Mouse (Mus musculus): Measurements from ENCODE around the gene Slc23a2. TPM values are rescaled to one million over a fixed set of nuclear protein-coding genes. Genes with fewer than 3 reads are reported as not detected.

Gene Slc23a2
- polyA plus RNA-seq, 1 experiment: 3.6 TPM

DNA sequence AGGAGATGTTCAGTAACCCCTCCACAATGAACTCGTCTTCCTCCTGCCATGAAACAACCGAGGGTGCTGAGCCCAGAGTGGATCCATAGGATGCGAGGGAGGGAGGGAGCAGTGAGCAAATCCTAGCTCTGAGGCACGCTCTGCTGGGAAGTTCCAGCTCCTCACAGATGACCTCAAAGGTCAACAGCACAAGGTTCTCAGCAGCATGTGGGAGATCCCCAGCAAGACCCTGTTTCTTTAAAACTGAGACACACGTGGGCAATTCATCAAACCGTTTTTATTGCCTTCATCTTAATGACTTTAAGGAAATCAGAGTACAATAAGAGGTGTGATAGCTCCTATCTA lies 137.5 kb downstream of the Slc23a2 start:
- H3K27me3 ChIP-seq (ENCODE audit: control insufficient read depth, insufficient read depth, low read length): no peaks in the 10 kb centered on the region
- TF ChIP-seq CTCF (IDR thresholded peaks at IDR 0.05; ENCODE audit: control insufficient read depth, insufficient read depth, insufficient replicate concordance, low read depth, low read length): no peak
- no peak for TF ChIP-seq POLR2A (IDR thresholded peaks at IDR 0.05; ENCODE audit: control insufficient read depth, low read depth, low read length)
- no peaks in the 10 kb centered on the region for H3K36me3 ChIP-seq (ENCODE audit: control insufficient read depth, insufficient read depth, low read length)
- no peak overlapping the region for H3K4me3 ChIP-seq (ENCODE audit: control insufficient read depth, low read depth, low read length)
- H3K27ac ChIP-seq (ENCODE audit: control insufficient read depth, insufficient read depth, low read depth, low read length): no peak overlapping the region; the same call in 1 of the 2 replicates
- H3K4me1 ChIP-seq (ENCODE audit: control insufficient read depth, insufficient read depth, low read length): peaks cover 11% of the 10 kb centered on the region

- Histone ChIP-seq H3K36me3 (ENCODE audit: control insufficient read depth, insufficient read depth, low read length) (no peaks in the 10 kb centered on the region), H3K27me3 (ENCODE audit: control insufficient read depth, insufficient read depth, low read length) (no peaks in the 10 kb centered on the region), H3K4me1 (ENCODE audit: control insufficient read depth, insufficient read depth, low read length) (peaks cover 11% of the 10 kb centered on the region), H3K4me3 (ENCODE audit: control insufficient read depth, low read depth, low read length) (no peak overlapping the region), H3K27ac (ENCODE audit: control insufficient read depth, insufficient read depth, low read depth, low read length) (peak overlapping the region; percentile 57)
- TF ChIP-seq POLR2A (IDR thresholded peaks at IDR 0.05; ENCODE audit: control insufficient read depth, low read depth, low read length) (no peak), CTCF (IDR thresholded peaks at IDR 0.05; ENCODE audit: control insufficient read depth, insufficient read depth, insufficient replicate concordance, low read depth, low read length) (no peak)
Measured at GRCm38 (mm10) chr2:132006561-132007474, 138.1 kb downstream of the Slc23a2 start.

DNA sequence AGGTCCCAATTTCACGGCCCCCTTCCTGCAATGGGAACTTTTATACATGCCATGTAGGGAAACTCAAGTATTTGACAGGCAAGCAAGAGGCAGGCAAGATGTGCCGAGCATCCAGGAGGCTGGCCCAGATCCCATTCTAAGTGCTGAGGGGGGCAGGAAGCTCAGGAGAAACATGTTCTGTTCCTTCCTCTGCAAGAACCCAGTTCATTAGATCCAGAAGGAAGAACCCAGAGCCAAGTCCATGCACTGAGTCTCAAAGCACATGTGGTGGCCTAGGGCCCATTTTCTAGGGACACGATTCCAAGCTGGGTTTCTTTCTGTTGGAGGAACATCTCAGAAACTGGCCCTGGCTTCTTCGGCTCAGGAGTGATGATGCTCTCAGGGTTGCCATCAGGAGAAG lies 139.5 kb downstream of the Slc23a2 start:
- Histone ChIP-seq H3K4me1 (ENCODE audit: control insufficient read depth, insufficient read depth, low read length) (peaks cover 11% of the 10 kb centered on the region), H3K27me3 (ENCODE audit: control insufficient read depth, insufficient read depth, low read length) (no peaks in the 10 kb centered on the region), H3K4me3 (ENCODE audit: control insufficient read depth, low read depth, low read length) (no peak overlapping the region), H3K36me3 (ENCODE audit: control insufficient read depth, insufficient read depth, low read length) (no peaks in the 10 kb centered on the region), H3K27ac (ENCODE audit: control insufficient read depth, insufficient read depth, low read depth, low read length) (no peak overlapping the region; the same call in 1 of the 2 replicates)
- TF ChIP-seq POLR2A (IDR thresholded peaks at IDR 0.05; ENCODE audit: control insufficient read depth, low read depth, low read length) (no peak), CTCF (IDR thresholded peaks at IDR 0.05; ENCODE audit: control insufficient read depth, insufficient read depth, insufficient replicate concordance, low read depth, low read length) (no peak)

- TF ChIP-seq CTCF (IDR thresholded peaks at IDR 0.05; ENCODE audit: control insufficient read depth, insufficient read depth, insufficient replicate concordance, low read depth, low read length) (no peak), POLR2A (IDR thresholded peaks at IDR 0.05; ENCODE audit: control insufficient read depth, low read depth, low read length) (no peak)
- Histone ChIP-seq H3K36me3 (ENCODE audit: control insufficient read depth, insufficient read depth, low read length) (no peaks in the 10 kb centered on the region), H3K27ac (ENCODE audit: control insufficient read depth, insufficient read depth, low read depth, low read length) (no peak overlapping the region), H3K27me3 (ENCODE audit: control insufficient read depth, insufficient read depth, low read length) (no peaks in the 10 kb centered on the region), H3K4me3 (ENCODE audit: control insufficient read depth, low read depth, low read length) (no peak overlapping the region), H3K4me1 (ENCODE audit: control insufficient read depth, insufficient read depth, low read length) (peaks cover 11% of the 10 kb centered on the region)
Measured at GRCm38 (mm10) chr2:132004495-132005136, 140.3 kb downstream of the Slc23a2 start.

DNA sequence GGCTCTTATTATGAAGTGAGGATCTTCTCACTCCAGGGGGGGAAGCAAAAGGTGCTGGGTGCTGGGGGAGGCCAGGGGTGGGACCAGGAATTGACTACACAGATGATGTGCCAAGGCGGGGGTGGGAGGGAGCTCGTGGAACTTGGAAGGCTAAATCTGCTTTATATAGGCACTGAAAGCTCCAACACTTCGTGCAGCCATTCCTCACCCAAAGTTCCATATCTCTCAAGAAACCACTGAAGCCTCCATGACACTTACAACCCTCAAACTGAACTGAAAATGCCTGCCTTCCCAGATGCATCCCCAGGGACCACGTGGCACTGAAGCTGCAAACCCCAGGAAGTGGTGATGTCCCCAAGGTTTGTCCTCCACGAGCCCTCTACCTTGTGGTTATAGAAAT lies 141.0 kb downstream of the Slc23a2 start:
- no peaks in the 10 kb centered on the region for H3K27me3 ChIP-seq (ENCODE audit: control insufficient read depth, insufficient read depth, low read length)
- no peak for TF ChIP-seq POLR2A (IDR thresholded peaks at IDR 0.05; ENCODE audit: control insufficient read depth, low read depth, low read length)
- TF ChIP-seq CTCF (IDR thresholded peaks at IDR 0.05; ENCODE audit: control insufficient read depth, insufficient read depth, insufficient replicate concordance, low read depth, low read length): no peak
- no peak overlapping the region for H3K27ac ChIP-seq (ENCODE audit: control insufficient read depth, insufficient read depth, low read depth, low read length)
- no peak overlapping the region for H3K4me3 ChIP-seq (ENCODE audit: control insufficient read depth, low read depth, low read length)
- no peaks in the 10 kb centered on the region for H3K36me3 ChIP-seq (ENCODE audit: control insufficient read depth, insufficient read depth, low read length)
- peaks cover 11% of the 10 kb centered on the region for H3K4me1 ChIP-seq (ENCODE audit: control insufficient read depth, insufficient read depth, low read length)

Other genes with a start within 250 kb of the Slc23a2 start
- 11.5 and 14.5 TPM in 2 replicates for gene Prnp, start 235.2 kb downstream of the Slc23a2 start, polyA plus RNA-seq (2012; rRNA removed)
- gene Prn, start 235.2 kb downstream of the Slc23a2 start, polyA plus RNA-seq (2012; rRNA removed): 0.06 TPM in 1 of 2 replicates, not detected in the other
- 57.2 and 107 TPM in 2 replicates for gene Prnd, start 194.2 kb downstream of the Slc23a2 start, polyA plus RNA-seq (2012; rRNA removed)
- 5.8 and 9.1 TPM in 2 replicates for gene Rassf2, start 114.8 kb downstream of the Slc23a2 start, polyA plus RNA-seq (2012; rRNA removed)
- gene Tmem230, start 102.7 kb upstream of the Slc23a2 start, polyA plus RNA-seq (2012; rRNA removed): 120 and 139 TPM in 2 replicates
- gene Pcna, start 108.2 kb upstream of the Slc23a2 start, polyA plus RNA-seq (2012; rRNA removed): 75.1 and 84.2 TPM in 2 replicates
- 10.7 and 13.1 TPM in 2 replicates for gene Cds2, start 118.0 kb upstream of the Slc23a2 start, polyA plus RNA-seq (2012; rRNA removed)
- gene Prokr2, start 240.3 kb upstream of the Slc23a2 start, polyA plus RNA-seq (2012; rRNA removed): 0.02 and 0.04 TPM in 2 replicates